Mouse (Mus musculus) cerebellum, adult 11 months (tissue): Measurements from ENCODE around the gene Pdzph1.

Experiments
- DNase-seq: peaks from one replicate; pipeline ENCODE4 v3.0.0; 2022

Pdzph1 gene

GRCm38 (mm10) chr17:58919927-58920326, 71.2 kb downstream of the Pdzph1 start:
- DNase-seq, result no peak

- no peak for DNase-seq
Observed at GRCm38 (mm10) chr17:58919061-58919460, 72.1 kb downstream of the Pdzph1 start.

DNA sequence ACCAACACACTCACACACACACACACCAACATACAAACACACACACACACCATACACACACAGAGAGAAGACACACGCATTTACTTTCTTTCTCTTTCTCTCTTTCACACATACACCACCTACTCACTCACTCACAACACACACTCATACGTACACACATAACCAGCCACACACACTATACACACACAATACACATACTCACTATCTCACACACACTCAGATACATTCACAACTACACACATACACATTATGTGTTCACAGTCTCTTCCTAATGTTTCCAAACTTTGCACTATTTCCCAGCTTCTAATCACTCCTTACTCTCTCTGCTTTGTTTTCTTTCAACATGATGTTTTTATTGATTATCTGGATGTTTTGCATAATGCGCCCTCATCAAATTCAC, 72.6 kb downstream of the Pdzph1 start:
- no peak for DNase-seq

GRCm38 (mm10) chr17:58911564-58911963, 79.6 kb downstream of the Pdzph1 start:
- DNase-seq, result no peak

DNA sequence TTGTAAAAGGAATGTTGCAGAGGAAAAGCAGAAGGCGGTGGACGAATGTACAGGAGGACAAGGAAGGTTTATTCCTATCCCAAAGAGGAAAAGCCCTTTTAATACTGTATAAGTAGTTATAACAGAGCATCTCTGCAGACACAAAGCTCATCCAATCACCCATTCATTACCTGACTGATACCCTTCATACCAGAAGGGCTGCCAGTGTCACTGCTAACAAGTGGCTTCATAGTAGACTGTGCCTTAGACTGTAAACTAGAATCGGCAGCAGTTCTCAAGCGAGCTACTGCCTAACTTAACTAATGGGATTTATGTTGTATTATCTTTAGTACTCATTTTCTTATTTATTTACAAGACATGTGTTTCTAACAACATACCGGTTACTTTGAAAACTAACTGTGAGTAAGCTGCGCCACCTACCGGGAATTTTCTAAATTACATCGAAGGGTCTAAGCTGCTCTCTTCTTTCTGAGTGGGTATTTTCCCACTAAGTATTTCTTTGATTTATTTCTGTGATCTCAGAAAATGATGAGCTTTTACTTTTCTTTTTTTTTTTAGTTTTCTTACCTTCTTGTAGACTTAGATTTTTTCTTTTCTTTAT, 82.0 kb downstream of the Pdzph1 start:
- no peak for DNase-seq

- no peak for DNase-seq
Observed at GRCm38 (mm10) chr17:58906001-58906400, 85.2 kb downstream of the Pdzph1 start.

- DNase-seq, result no peak
Observed at GRCm38 (mm10) chr17:58891488-58892210, 99.5 kb downstream of the Pdzph1 start.

DNA sequence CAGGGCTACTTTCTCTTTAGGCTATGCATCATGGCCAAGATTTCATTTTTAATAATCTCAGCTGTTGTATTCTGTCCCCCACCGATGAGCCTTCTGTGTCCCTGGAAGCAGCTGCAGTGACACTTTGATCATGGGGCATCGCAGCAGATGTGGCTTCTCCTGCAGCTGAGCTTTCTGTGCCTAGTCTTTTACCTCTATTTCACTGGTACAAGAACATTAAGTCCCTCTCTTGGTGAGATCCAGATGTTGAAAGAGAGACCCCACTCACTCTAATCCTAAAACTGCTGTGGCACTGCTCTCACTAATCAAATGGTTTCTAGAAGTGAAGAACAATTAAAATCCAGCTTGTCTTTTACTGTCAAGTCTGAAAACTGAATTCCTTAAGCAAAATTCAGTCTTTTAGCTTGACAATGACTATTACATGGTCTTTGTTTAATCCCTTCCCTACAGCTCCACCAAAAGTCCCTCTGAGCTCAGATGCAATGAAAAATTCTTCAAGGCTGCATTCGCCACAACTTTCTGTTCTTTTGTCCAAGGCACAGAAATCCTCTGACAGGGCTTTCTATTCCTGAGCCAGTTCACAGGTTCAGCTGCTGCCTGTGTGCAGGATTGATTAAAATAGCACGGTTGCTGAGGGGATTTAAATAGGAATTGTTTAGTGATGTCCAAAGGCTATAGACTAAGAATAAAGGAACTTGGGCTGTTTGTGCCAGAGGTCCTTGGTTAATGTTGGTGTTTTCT, 101.1 kb downstream of the Pdzph1 start:
- DNase-seq, result no peak

GRCm38 (mm10) chr17:58884393-58884792, 106.8 kb downstream of the Pdzph1 start:
- DNase-seq, result no peak

GRCm38 (mm10) chr17:58873356-58873755, 117.8 kb downstream of the Pdzph1 start:
- no peak for DNase-seq

- no peak for DNase-seq
Observed at GRCm38 (mm10) chr17:58870795-58871194, 120.4 kb downstream of the Pdzph1 start.
